Mouse (Mus musculus) frontal cortex, postnatal 14 days (tissue): ENCODE measurements at regions not wholly inside any gene's neighbourhood (a gene's known extent, or its start where the extent isn't known, plus 50 kb on each side); places are given as distances from the start of the nearest gene placed in this dataset.

Experiments
- DNase-seq, 2 experiments: peaks; one replicate each; pipeline ENCODE4 v3.0.0; 2022; ENCODE audit warnings: low spot score in 2 of 2

- DNase-seq: no peak
These were observed 87.4 kb upstream of the Cdh4 start for GRCm38 (mm10) chr2:179354866-179355265.

- DNase-seq: no peak
These were observed 71.2 kb upstream of the Cdh4 start for GRCm38 (mm10) chr2:179370882-179371546.

- DNase-seq: peak; percentile 14
These were observed 70.7 kb upstream of the Cdh4 start for GRCm38 (mm10) chr2:179371553-179371952.

GRCm38 (mm10) chr2:179379691-179380443 is 62.4 kb upstream of the Cdh4 start:
- DNase-seq: peak in 1 of 2 experiments; percentile 12

- no peak for DNase-seq
These were observed 61.9 kb upstream of the Cdh4 start for GRCm38 (mm10) chr2:179380444-179380705.

GRCm38 (mm10) chr2:179381916-179382315 is 60.3 kb upstream of the Cdh4 start:
- no peak for DNase-seq

- no peak for DNase-seq
These were observed 59.6 kb upstream of the Cdh4 start for GRCm38 (mm10) chr2:179382594-179382993.

GRCm38 (mm10) chr2:179386871-179387270 is 55.4 kb upstream of the Cdh4 start:
- DNase-seq: no peak

- DNase-seq: no peak
These were observed 51.7 kb upstream of the Cdh4 start for GRCm38 (mm10) chr2:179390486-179390885.

- no peak for DNase-seq
These were observed 51.2 kb upstream of the Cdh4 start for GRCm38 (mm10) chr2:179390924-179391461.
